Mouse (Mus musculus) kidney, postnatal 0 days (tissue): Measurements from ENCODE around the gene Mthfsd. TPM values are rescaled to one million over a fixed set of nuclear protein-coding genes. Genes with fewer than 3 reads are reported as not detected.
"Not testable (repeated sequence)": the region's sequence is repeated elsewhere in the genome, so short reads cannot be mapped to it uniquely, and the experiment has no call there.

ENCODE experiments used
- ATAC-seq: fragments of 200-750 bp; cut with Nextera tagmentation; replicated peaks from 2 replicates; pipeline ENCODE4 v1.8.0; 2017; ENCODE audit warnings: low read depth, moderate number of reproducible peaks, moderate TSS enrichment, moderate library complexity; ENCODE audit not compliant: low FRiP score
- DNase-seq: peaks from one replicate; pipeline ENCODE4 v3.0.0-alpha.2; 2016; ENCODE audit warnings: low spot score
- H3K27ac ChIP-seq: fragments of 300-500 bp; sonication (generic); 2 replicates; pipeline ENCODE4 v1.5.1; 2014; ENCODE audit warnings: mild to moderate bottlenecking
- H3K27me3 ChIP-seq: fragments of 300-500 bp; sonication (generic); 2 replicates; pipeline ENCODE4 v1.6.1; 2014; ENCODE audit warnings: low read length, mixed read lengths; ENCODE audit not compliant: insufficient read depth
- H3K36me3 ChIP-seq: fragments of 300-500 bp; sonication (generic); 2 replicates; pipeline ENCODE4 v1.6.1; 2014; ENCODE audit warnings: low read length, mixed read lengths; ENCODE audit not compliant: insufficient read depth
- H3K4me1 ChIP-seq: fragments of 300-500 bp; sonication (generic); replicated peaks from 2 replicates; pipeline ENCODE4 v1.6.1; 2014; ENCODE audit warnings: antibody characterized with exemption, low read length, mixed read lengths; ENCODE audit not compliant: insufficient read depth
- H3K4me2 ChIP-seq: fragments of 300-500 bp; sonication (generic); 2 replicates; pipeline ENCODE4 v1.6.1; 2014; ENCODE audit warnings: mild to moderate bottlenecking, low read length, moderate library complexity, mixed read lengths
- H3K4me3 ChIP-seq: fragments of 300-500 bp; sonication (generic); replicated peaks from 2 replicates; pipeline ENCODE4 v1.5.1; 2014; ENCODE audit warnings: low read depth, low read length
- H3K9ac ChIP-seq: fragments of 300-500 bp; sonication (generic); 2 replicates; pipeline ENCODE4 v1.6.1; 2014; ENCODE audit warnings: low read depth, low read length
- H3K9me3 ChIP-seq: fragments of 300-500 bp; sonication (generic); replicated peaks from 2 replicates; pipeline ENCODE4 v1.6.1; 2016; ENCODE audit warnings: low read length, inconsistent platforms, mixed read lengths
- CTCF ChIP-seq: IDR thresholded peaks from 2 replicates; pipeline ENCODE4 v1.5.1; 2016; ENCODE audit warnings: antibody characterized with exemption, low read depth, mild to moderate bottlenecking, moderate library complexity
- WGBS: fragments of 180-500 bp; shearing (Covaris S2); extraction: QIAGEN DNeasy Blood & Tissue Kit; methylation state at CpG from one replicate; pipeline ENCODE4 v1.1.7; 2014; 5-methylcytosine and 5-hydroxymethylcytosine counted together
- polyA plus RNA-seq: library from polyadenylated mRNA; unstranded; fragments of >200 nt; fragmentation: Nextera tagmentation; extraction: Ambion mirVana; gene quantifications from 2 replicates; pipeline ENCODE4 v1.2.1, GENCODE M21; 2015

The Mthfsd gene
- 56.0 and 60.3 TPM in 2 replicates for polyA plus RNA-seq

GRCm38 (mm10) chr8:121107668-121108656, at the start of gene Mthfsd:
Mthfsd (minus strand) TSS chr8:121108392.
- 0 out of 2 replicates have a peak, but pooled peaks cover 5% of the 10 kb centered on the region for H3K27me3 ChIP-seq
- peaks cover 6% of the 10 kb centered on the region; the same call in 1 of the 2 replicates for H3K4me1 ChIP-seq
- H3K9me3 ChIP-seq, result no peaks in the 10 kb centered on the region
- WGBS, result under 1% methylated on average over 75 of the region's 75 CpGs
- H3K9ac ChIP-seq, result peak within 1 kb of the TSS; percentile 87
- H3K36me3 ChIP-seq, result peaks cover 11% of the 10 kb centered on the region
- peak within 1 kb of the TSS; percentile 73 for H3K27ac ChIP-seq
- H3K4me2 ChIP-seq, result peak within 1 kb of the TSS; percentile 82
- H3K4me3 ChIP-seq, result peak within 1 kb of the TSS; percentile 84
- peak; percentile 97 for DNase-seq
- ATAC-seq, result peak; percentile 86
- TF ChIP-seq CTCF, result 0 out of 2 replicates have a peak, but pooled peaks have one; percentile 6

GRCm38 (mm10) chr8:121156990-121157491, 48.8 kb upstream of the Mthfsd start:
- H3K4me2 ChIP-seq, result no peak overlapping the region
- no peak for ATAC-seq
- no peak for DNase-seq
- H3K9me3 ChIP-seq, result no peaks in the 10 kb centered on the region
- no peaks in the 10 kb centered on the region for H3K27me3 ChIP-seq
- no peak overlapping the region for H3K4me3 ChIP-seq
- H3K27ac ChIP-seq, result no peak overlapping the region
- no peak for TF ChIP-seq CTCF
- 88% methylated on average over 7 of the region's 7 CpGs for WGBS
- no peaks in the 10 kb centered on the region for H3K36me3 ChIP-seq
- no peak overlapping the region for H3K9ac ChIP-seq
- peaks cover 3% of the 10 kb centered on the region; the same call in 1 of the 2 replicates for H3K4me1 ChIP-seq

GRCm38 (mm10) chr8:121152394-121152793, 44.2 kb upstream of the Mthfsd start:
- no peak for TF ChIP-seq CTCF
- H3K27me3 ChIP-seq, result no peaks in the 10 kb centered on the region
- no peaks in the 10 kb centered on the region for H3K4me1 ChIP-seq
- H3K4me2 ChIP-seq, result no peak overlapping the region
- no peak overlapping the region for H3K4me3 ChIP-seq
- WGBS, result 48% methylated on average over 12 of the region's 12 CpGs
- H3K27ac ChIP-seq, result no peak overlapping the region
- H3K36me3 ChIP-seq, result no peaks in the 10 kb centered on the region
- H3K9ac ChIP-seq, result no peak overlapping the region
- H3K9me3 ChIP-seq, result no peaks in the 10 kb centered on the region
- no peak for DNase-seq
- ATAC-seq, result no peak

GRCm38 (mm10) chr8:121148573-121149083, 40.4 kb upstream of the Mthfsd start:
- Histone ChIP-seq H3K9ac (no peak overlapping the region), H3K27ac (no peak overlapping the region), H3K27me3 (no peaks in the 10 kb centered on the region), H3K9me3 (no peaks in the 10 kb centered on the region), H3K4me2 (no peak overlapping the region), H3K4me1 (no peaks in the 10 kb centered on the region), H3K4me3 (no peak overlapping the region), H3K36me3 (no peaks in the 10 kb centered on the region)
- ATAC-seq, result no peak
- TF ChIP-seq CTCF, result no peak
- no peak for DNase-seq
- WGBS, result 12% methylated on average over 8 of the region's 8 CpGs

DNA sequence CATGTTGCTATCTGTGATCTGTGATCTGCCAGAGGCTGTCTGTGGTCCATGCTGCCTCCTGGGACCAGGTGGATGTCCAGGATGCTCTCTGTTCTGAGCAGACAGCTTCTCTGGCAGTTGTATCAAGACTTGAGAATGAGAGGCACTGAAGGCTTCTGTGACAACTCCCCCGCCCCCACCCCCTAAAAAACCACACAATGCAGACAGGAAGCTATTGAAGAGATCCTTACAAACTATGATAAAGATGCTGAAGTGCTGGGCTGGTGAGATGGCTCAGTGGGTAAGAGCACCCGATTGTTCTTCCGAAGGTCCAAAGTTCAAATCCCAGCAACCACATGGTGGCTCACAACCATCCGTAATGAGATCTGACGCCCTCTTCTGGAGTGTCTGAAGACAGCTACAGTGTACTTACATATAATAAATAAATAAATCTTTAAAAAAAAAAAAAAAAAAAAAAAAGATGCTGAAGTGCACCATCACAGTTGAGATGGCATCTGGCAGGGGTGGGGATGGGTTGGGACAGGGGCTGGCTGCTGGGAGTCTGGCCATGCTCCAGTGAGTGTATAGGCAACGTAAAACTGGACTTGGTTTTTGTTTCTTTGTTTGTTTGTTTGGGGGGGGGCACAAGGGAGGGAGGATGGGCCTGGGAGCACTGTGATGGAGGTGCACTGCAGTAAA, 37.4 kb upstream of the Mthfsd start:
- H3K4me3 ChIP-seq, H3K36me3 ChIP-seq, H3K9ac ChIP-seq, H3K4me2 ChIP-seq, H3K4me1 ChIP-seq, H3K9me3 ChIP-seq, H3K27ac ChIP-seq, H3K27me3 ChIP-seq, DNase-seq, ATAC-seq: not testable (repeated sequence)
- 77% methylated on average over 4 of the region's 6 CpGs for WGBS

GRCm38 (mm10) chr8:121136856-121137255, 28.7 kb upstream of the Mthfsd start:
- no peaks in the 10 kb centered on the region for H3K27me3 ChIP-seq
- no peaks in the 10 kb centered on the region for H3K4me1 ChIP-seq
- ATAC-seq (no peak), DNase-seq (no peak)
- no peaks in the 10 kb centered on the region for H3K36me3 ChIP-seq
- peak; percentile 30; the same call in 1 of the 2 replicates for TF ChIP-seq CTCF
- WGBS, result 96% methylated on average over 6 of the region's 6 CpGs
- H3K4me2 ChIP-seq, result no peak overlapping the region
- no peak overlapping the region for H3K27ac ChIP-seq
- 0 out of 2 replicates have a peak, but pooled peaks cover 2% of the 10 kb centered on the region for H3K9me3 ChIP-seq
- H3K4me3 ChIP-seq, result no peak overlapping the region
- H3K9ac ChIP-seq, result no peak overlapping the region
